Mouse (Mus musculus): ENCODE measurements around the gene Atg4c.

Atg4c gene

GRCm38 (mm10) chr4:99186412-99187125 lies 7.2 kb upstream of the Atg4c start:
- DNase-seq: no peak

- no peak for DNase-seq
Measured at GRCm38 (mm10) chr4:99192640-99193039, 1.1 kb upstream of the Atg4c start.

- no peak for DNase-seq
Measured at GRCm38 (mm10) chr4:99193214-99193613, 520 bp upstream of the Atg4c start.

GRCm38 (mm10) chr4:99194826-99195225 lies 1.1 kb downstream of the Atg4c start:
- DNase-seq: no peak

- no peak for DNase-seq
Measured at GRCm38 (mm10) chr4:99198721-99199120, 5.0 kb downstream of the Atg4c start.

- no peak for DNase-seq
Measured at GRCm38 (mm10) chr4:99199757-99200251, 6.1 kb downstream of the Atg4c start.

GRCm38 (mm10) chr4:99200383-99201136 lies 6.8 kb downstream of the Atg4c start:
- DNase-seq: no peak

GRCm38 (mm10) chr4:99205773-99206172 lies 12.0 kb downstream of the Atg4c start:
- DNase-seq: no peak

- no peak for DNase-seq
Measured at GRCm38 (mm10) chr4:99206356-99206755, 12.6 kb downstream of the Atg4c start.

GRCm38 (mm10) chr4:99210087-99210486 lies 16.4 kb downstream of the Atg4c start:
- no peak for DNase-seq

- no peak for DNase-seq
Measured at GRCm38 (mm10) chr4:99211606-99212005, 17.9 kb downstream of the Atg4c start.

- DNase-seq: no peak
Measured at GRCm38 (mm10) chr4:99213123-99213522, 19.4 kb downstream of the Atg4c start.

- no peak for DNase-seq
Measured at GRCm38 (mm10) chr4:99222221-99222620, 28.5 kb downstream of the Atg4c start.

- no peak for DNase-seq
Measured at GRCm38 (mm10) chr4:99224790-99225189, 31.1 kb downstream of the Atg4c start.

GRCm38 (mm10) chr4:99227226-99227625 lies 33.5 kb downstream of the Atg4c start:
- no peak for DNase-seq

- DNase-seq: no peak
Measured at GRCm38 (mm10) chr4:99229371-99229770, 35.6 kb downstream of the Atg4c start.

GRCm38 (mm10) chr4:99235203-99235856 lies 41.6 kb downstream of the Atg4c start:
- DNase-seq: no peak

- no peak for DNase-seq
Measured at GRCm38 (mm10) chr4:99238305-99238704, 44.6 kb downstream of the Atg4c start.

GRCm38 (mm10) chr4:99241674-99242073 lies 47.9 kb downstream of the Atg4c start:
- no peak for DNase-seq

GRCm38 (mm10) chr4:99249358-99249757 lies 55.6 kb downstream of the Atg4c start:
- no peak for DNase-seq

GRCm38 (mm10) chr4:99249826-99250225 lies 56.1 kb downstream of the Atg4c start:
- no peak for DNase-seq

GRCm38 (mm10) chr4:99252957-99253356 lies 59.2 kb downstream of the Atg4c start:
- no peak for DNase-seq

- DNase-seq: no peak
Measured at GRCm38 (mm10) chr4:99263191-99263590, 69.5 kb downstream of the Atg4c start.

GRCm38 (mm10) chr4:99263663-99264062 lies 69.9 kb downstream of the Atg4c start:
- no peak for DNase-seq
